Mouse (Mus musculus) forelimb bud, embryonic 11.5 days (tissue): ENCODE data around the gene Dvl2.

Source experiments
- DNase-seq: peaks from one replicate; pipeline ENCODE4 v3.0.0-alpha.2; 2012; ENCODE audit warnings: low read depth, low spot score

Dvl2 gene

GRCm38 (mm10) chr11:69981141-69981762, 19.1 kb upstream of the Dvl2 start, which contains the start of gene Ctdnep1:
Gene Ctdnep1, plus strand, starts transcription at chr11:69981156.
- DNase-seq: no peak

DNA sequence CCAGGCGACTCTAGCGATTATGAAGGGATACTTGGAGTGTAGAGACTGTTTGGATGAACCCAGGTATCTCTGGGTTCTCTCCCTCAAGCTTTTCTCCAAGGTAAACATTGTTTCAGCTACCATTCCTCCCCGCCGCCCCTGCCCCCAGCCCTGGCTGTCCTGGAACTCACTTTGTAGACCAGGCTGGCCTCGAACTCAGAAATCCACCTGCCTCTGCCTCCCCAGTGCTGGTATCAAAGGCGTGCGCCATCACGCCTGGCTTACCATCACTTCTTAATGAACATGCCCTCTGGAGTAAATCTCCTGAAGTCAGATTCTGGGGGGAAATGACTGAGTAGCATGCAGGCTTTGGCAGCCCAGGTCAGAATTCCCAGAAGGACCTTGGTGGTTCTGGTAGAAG, 18.2 kb upstream of the Dvl2 start, which contains the start of gene Elp5:
TSS of gene Elp5 (minus strand) at position 293 of the 400 bp plus-strand sequence.
- no peak for DNase-seq

DNA sequence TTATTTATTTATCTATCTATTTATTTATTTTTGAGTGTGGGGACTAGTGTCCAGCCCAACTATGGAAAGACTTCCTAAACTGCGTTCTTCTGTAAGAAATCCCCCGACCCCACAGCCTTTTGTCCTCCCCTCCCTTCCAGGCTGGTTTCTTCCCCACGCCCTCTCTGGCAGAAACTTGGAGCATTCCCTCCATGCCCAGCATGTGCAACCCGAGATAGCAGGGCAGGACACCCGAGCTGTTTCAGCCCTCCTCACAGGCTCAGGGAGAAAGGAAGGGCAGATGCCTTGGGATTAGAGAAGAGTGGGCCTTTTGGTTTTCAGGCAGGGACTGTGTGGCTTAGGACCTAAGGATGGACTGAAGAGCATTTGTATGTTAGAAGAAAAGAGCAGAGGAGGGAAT, 17.5 kb upstream of the Dvl2 start:
- DNase-seq: no peak

- no peak for DNase-seq
These were observed 17.0 kb upstream of the Dvl2 start for GRCm38 (mm10) chr11:69983377-69983776.

GRCm38 (mm10) chr11:69984431-69984830, 16.0 kb upstream of the Dvl2 start:
- DNase-seq: no peak

DNA sequence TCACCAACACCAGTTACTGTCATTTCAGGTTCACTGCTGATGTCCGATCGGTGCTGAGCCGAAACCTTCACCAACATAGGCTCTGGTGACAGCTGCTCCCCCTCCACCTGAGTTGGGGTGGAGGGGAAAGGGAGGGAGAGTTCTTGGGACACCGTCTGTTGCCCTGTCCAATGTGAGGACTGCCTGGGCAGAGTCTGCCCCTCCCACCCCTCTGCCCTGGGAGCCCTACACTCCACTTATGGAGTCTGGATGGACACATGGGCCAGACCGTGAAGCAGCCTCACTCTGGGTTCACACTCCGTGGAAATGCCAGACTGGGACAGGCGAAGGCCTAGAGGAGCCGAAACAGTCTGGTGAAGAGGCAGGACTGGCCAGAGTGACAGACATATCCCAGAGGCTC, 10.4 kb upstream of the Dvl2 start:
- no peak for DNase-seq

DNA sequence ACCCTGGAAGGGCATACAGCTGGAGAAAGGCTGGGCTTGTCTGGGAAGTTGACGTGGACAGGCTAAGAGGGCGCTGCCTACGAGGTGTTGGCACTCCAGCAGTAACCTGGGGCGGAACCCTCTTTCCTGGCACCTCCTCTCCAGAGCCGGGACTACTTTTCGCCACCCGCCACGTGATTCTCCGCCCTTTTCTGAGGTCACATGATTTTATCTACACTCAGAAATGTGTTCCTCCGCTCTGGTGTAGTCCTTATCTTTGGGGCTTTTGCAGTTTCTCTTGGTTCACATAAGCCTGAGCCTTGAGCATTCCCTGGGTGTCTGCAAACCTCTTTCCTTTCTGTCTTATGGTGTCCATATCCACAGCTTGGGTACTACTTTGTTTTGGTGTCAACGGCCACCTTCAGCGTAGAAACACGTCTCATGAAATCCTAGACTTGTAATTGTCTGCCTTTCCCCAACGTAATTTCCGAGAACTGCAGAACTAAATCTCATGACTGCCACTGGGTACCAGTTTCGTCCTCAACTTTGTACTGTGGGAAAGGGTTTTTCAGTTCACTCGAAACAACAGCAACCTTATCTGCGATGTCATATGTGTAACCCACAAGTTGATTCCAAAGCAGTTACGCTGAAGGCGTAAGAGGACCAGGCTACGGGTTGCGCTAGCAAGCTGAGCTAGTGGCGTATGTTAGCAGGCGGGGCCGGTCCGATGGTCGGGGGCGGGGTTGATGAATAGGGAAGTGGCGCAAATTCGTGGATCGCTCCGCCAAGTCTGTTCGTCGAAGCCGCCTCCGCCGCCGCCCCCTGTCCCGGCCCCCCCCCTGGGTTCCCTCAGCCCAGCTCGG, 9.3 kb upstream of the Dvl2 start, which contains the start of gene Gabarap:
TSS of gene Gabarap (plus strand) at position 294 of the 842 bp plus-strand sequence.
- DNase-seq: peak; percentile 96

GRCm38 (mm10) chr11:69991711-69992110, 8.7 kb upstream of the Dvl2 start:
- DNase-seq: no peak

DNA sequence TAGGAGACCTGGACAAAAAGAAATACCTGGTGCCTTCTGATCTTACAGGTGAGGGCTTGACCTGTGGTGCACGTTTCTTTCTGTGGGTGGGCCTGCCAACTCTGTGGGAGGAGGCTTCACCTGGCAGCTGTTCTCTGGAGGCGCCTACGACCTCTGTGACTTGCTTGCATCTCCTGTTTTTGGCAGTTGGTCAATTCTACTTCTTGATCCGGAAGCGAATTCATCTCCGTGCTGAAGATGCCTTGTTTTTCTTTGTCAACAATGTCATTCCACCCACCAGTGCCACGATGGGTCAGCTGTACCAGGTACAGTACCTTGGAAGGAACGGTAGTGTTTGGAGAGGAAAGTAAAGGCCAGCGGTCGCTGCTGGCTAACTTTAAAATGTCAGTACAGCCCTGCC, 8.0 kb upstream of the Dvl2 start:
- no peak for DNase-seq

- no peak for DNase-seq
These were observed 7.5 kb upstream of the Dvl2 start for GRCm38 (mm10) chr11:69992932-69993331.

GRCm38 (mm10) chr11:69994401-69995090, 5.8 kb upstream of the Dvl2 start:
- no peak for DNase-seq

GRCm38 (mm10) chr11:69995391-69995960, 4.9 kb upstream of the Dvl2 start, which contains the start of gene Phf23:
Gene Phf23, plus strand, starts transcription at chr11:69995777.
- peak; percentile 99 for DNase-seq

DNA sequence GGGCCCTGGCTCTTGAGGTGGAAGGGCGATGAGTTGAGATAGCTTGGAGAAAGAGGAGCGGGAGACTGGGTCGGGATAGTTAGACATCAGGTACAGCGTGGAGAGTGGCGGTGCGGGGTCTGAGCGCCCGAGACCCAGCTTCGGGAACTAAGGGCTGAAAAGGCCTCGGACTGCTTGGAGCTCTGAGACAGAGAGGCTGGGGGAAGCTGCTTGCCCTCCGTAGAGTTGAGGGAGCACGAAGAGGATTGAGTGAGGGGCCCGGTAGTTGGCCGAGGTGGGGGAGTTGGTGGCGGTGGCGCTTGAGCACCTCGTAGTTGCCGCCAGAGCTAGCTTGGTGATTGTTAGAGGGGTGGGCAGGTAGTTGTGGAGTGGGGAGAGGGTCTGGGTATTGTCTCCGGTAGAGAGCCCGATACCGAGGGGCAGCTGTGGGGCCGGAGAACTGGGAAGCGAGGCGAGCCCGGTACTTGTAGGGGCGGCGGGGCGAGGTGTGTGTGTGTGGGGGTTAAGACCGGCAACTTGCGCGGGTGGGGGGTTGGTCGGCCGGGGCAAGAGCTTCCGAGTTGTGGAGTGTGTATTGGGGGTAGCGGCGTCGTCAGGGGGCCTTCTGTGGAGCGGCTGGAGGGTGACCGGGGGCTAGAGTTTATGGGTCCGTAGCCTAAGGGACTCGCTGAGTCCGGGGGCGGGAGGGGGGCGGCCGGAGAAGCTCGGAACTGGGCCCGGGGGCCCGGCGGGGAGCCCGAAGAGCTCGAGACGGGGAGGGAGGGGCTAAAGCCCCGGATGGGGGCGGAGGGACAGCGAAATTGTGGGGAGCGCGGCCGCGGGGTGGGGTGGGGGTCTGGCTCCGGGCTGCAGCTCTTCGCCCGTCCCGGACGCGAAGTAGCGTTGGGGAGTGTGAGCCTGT, 4.0 kb upstream of the Dvl2 start:
- DNase-seq: no peak

- peak; percentile 79 for DNase-seq
These were observed 3.3 kb upstream of the Dvl2 start for GRCm38 (mm10) chr11:69997070-69997509.

DNA sequence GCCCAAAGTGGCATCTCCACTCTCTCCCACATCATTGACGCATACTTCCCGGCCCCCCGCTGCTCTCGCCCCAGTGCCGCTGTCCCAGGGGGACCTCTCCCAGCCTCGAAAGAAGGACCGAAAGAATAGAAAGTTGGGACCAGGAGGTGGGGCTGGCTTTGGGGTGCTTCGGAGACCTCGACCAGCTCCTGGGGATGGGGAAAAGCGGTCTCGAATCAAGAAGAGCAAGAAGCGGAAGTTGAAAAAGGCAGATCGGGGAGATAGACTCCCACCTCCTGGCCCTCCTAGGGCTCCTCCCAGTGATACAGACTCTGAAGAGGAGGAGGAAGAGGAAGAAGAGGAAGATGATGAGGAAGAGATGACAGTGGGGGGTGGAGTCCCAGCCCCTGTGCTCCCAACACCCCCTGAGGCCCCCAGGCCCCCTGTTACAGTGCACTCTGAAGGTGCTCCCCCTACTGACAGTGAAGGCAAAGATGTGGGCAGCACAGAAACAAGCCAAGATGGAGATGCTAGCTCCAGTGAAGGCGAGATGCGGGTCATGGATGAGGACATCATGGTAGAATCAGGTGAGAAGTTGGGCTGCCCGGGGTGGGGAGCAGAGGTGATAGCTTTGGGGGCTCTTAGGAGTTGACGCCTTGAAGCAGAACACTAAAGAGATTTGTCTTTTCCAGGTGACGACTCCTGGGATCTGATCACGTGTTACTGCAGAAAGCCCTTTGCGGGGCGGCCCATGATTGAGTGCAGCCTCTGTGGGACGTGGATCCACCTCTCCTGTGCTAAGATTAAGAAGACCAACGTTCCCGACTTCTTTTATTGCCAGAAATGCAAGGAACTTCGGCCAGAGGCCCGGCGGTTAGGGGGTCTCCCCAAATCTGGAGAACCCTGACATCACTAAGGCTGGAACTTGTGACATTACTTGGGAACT, 1.6 kb upstream of the Dvl2 start:
- DNase-seq: no peak

DNA sequence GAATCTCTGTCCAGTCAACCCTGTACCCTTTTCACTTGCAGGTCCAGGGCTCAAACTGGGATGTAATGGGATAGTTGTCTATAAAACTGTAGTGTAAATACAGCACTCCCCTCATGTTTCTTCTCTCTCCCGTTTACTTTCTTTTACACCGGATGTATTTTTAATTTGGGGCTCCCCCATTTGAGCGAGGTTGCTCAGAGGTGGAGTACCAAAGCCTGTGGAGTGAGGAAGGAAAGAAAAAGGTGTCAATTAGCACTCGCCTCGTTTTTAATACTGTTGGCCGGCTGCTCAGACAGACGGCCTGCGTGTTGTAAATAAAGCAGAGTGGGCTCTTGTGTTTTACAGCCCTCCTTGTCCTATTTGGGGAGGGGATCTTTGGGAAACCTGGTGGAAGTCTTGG, 729 bp upstream of the Dvl2 start:
- no peak for DNase-seq

GRCm38 (mm10) chr11:70001159-70001558, 764 bp downstream of the Dvl2 start:
- DNase-seq: no peak

GRCm38 (mm10) chr11:70001865-70002264, 1.5 kb downstream of the Dvl2 start:
- DNase-seq: peak; percentile 60

GRCm38 (mm10) chr11:70002471-70002870, 2.1 kb downstream of the Dvl2 start:
- no peak for DNase-seq

- DNase-seq: no peak
These were observed 5.1 kb downstream of the Dvl2 start for GRCm38 (mm10) chr11:70005521-70005920.
